Mouse (Mus musculus) liver, embryonic 16.5 days (tissue): ENCODE results near the gene Ubl7. TPM values are rescaled to one million over a fixed set of nuclear protein-coding genes. Genes with fewer than 3 reads are reported as not detected.

ENCODE experiments used
- ATAC-seq: fragments of 200-750 bp; cut with Nextera tagmentation; 2 replicates; pipeline ENCODE4 v1.8.0; 2017; ENCODE audit warnings: low read depth, mild to moderate bottlenecking, moderate number of reproducible peaks, moderate library complexity
- H3K27ac ChIP-seq: fragments of 300-500 bp; sonication (generic); 2 replicates; pipeline ENCODE4 v1.5.1; 2014; ENCODE audit warnings: mild to moderate bottlenecking, low read length
- H3K27me3 ChIP-seq: fragments of 300-500 bp; sonication (generic); 2 replicates; pipeline ENCODE4 v1.6.1; 2014; ENCODE audit warnings: low read depth, low read length, mixed read lengths; ENCODE audit not compliant: control insufficient read depth, insufficient read depth
- H3K36me3 ChIP-seq: fragments of 300-500 bp; sonication (generic); 2 replicates; pipeline ENCODE4 v1.6.1; 2014; ENCODE audit warnings: mild to moderate bottlenecking; ENCODE audit not compliant: control insufficient read depth, insufficient read depth
- H3K4me1 ChIP-seq: fragments of 300-500 bp; sonication (generic); 2 replicates; pipeline ENCODE4 v1.6.1; 2014; ENCODE audit warnings: low read depth, low read length, mixed read lengths; ENCODE audit not compliant: control insufficient read depth
- H3K4me2 ChIP-seq: fragments of 300-500 bp; sonication (generic); 2 replicates; pipeline ENCODE4 v1.6.1; 2014; ENCODE audit warnings: low read depth, low read length, mixed read lengths
- H3K4me3 ChIP-seq: fragments of 300-500 bp; sonication (generic); 2 replicates; pipeline ENCODE4 v1.5.1; 2014; ENCODE audit warnings: low read depth, mild to moderate bottlenecking, low read length
- H3K9ac ChIP-seq: fragments of 300-500 bp; sonication (generic); 2 replicates; pipeline ENCODE4 v1.6.1; 2014; ENCODE audit warnings: low read depth, low read length
- H3K9me3 ChIP-seq: fragments of 300-500 bp; sonication (generic); replicated peaks from 2 replicates; pipeline ENCODE4 v1.6.1; 2016; ENCODE audit warnings: low read length; ENCODE audit not compliant: control insufficient read depth
- WGBS: fragments of 180-500 bp; shearing (Covaris S2); extraction: QIAGEN DNeasy Blood & Tissue Kit; methylation state at CpG from one replicate; pipeline ENCODE4 v1.1.7; 2014; ENCODE audit not compliant: insufficient replicate concordance; 5-methylcytosine and 5-hydroxymethylcytosine counted together
- polyA plus RNA-seq: library from polyadenylated mRNA; unstranded; fragments of >200 nt; fragmentation: Nextera tagmentation; extraction: Ambion mirVana; gene quantifications from 2 replicates; pipeline ENCODE4 v1.2.1, GENCODE M21; 2015

The Ubl7 gene
- polyA plus RNA-seq, 1 experiment from 2014 or later: 50.5 TPM

DNA sequence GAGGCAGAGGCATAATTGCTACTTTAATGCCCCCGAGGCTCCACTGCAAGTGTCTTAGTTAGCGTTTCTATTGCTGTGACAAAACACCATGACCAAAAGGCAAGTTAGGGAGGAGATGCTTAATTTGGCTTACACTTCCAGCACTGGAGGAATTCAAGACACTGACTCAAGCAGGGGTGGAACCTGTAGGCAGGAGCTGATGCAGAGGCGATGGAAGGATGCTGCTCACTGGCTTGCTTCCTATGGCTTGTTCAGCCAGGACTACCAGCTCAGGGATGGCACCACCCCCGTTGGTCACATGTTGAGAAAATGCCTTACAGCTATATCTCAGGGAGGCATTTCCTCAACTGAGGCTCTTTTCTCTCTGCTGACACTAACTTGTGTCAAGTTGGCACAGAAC is 8.6 kb upstream of the Ubl7 start:
- Histone ChIP-seq H3K9me3 (no peaks in the 10 kb centered on the region), H3K4me1 (no peaks in the 10 kb centered on the region; the same call in 1 of the 2 replicates), H3K9ac (no peak overlapping the region), H3K27ac (no peak overlapping the region), H3K4me2 (no peak overlapping the region), H3K27me3 (no peaks in the 10 kb centered on the region; the same call in 1 of the 2 replicates), H3K4me3 (no peak overlapping the region), H3K36me3 (no peaks in the 10 kb centered on the region)
- no peak for ATAC-seq
- WGBS: 69% methylated on average over 4 of the region's 4 CpGs

DNA sequence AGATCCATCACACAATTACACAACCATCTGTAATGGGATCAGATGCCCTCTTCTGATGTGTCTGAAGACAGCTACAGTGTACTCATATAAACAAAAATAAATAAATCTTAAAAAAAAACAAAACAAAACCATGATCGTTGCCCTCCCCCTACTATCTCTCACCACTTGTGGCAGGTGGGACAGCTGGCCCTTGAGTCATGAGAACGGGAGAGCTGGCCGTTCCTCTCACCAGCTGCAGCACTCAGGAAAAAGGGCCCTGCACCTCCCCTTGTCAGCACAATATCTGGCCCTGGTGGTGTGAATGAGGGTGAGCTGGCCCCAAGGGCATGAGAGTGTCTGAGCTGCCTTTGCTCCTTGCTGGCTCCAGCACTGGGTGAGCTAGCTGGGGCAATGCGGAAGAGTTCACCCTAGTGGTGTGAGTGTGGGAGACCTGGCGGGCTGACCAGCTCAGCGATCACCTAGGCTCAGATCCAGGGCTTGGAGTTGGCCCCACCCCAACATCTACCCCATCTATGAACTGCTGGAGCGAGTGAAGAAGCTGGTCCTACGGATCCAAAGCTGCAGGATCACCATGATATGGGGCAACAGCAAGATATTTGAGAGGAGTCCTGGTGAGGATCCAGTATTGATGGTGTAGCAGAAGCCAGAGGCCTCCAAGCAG is 7.1 kb upstream of the Ubl7 start:
- Histone ChIP-seq H3K36me3 (no peaks in the 10 kb centered on the region), H3K27ac (no peak overlapping the region), H3K4me3 (no peak overlapping the region), H3K9me3 (no peaks in the 10 kb centered on the region), H3K9ac (no peak overlapping the region), H3K27me3 (no peaks in the 10 kb centered on the region; the same call in 1 of the 2 replicates), H3K4me2 (no peak overlapping the region), H3K4me1 (no peaks in the 10 kb centered on the region; the same call in 1 of the 2 replicates)
- 64% methylated on average over 8 of the region's 8 CpGs for WGBS
- no peak for ATAC-seq

DNA sequence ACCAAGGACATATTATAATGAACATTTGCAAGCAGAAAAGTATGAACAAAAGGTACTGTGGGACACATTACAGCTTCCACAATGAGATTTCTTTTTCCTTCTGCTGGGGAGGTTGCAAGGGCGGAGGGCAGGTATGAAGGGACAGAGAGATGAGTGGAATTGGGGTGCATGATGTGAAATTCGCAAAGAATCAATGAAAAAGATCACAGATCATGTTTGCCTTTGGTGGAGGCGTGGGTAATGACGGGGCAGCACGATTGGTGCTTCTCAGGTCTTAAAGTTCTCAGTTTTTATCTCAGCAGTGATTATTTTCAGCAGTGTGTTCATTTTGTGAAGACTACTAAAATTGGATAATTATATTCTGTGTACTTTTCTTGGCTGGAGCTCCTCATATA is 6.5 kb upstream of the Ubl7 start:
- no peaks in the 10 kb centered on the region for H3K36me3 ChIP-seq
- no peaks in the 10 kb centered on the region; the same call in 1 of the 2 replicates for H3K4me1 ChIP-seq
- H3K4me3 ChIP-seq: no peak overlapping the region
- WGBS: 48% methylated on average over 5 of the region's 5 CpGs
- no peak overlapping the region for H3K27ac ChIP-seq
- no peaks in the 10 kb centered on the region; the same call in 1 of the 2 replicates for H3K27me3 ChIP-seq
- ATAC-seq: peak; percentile 37; the same call in 1 of the 2 replicates
- H3K9ac ChIP-seq: no peak overlapping the region
- no peaks in the 10 kb centered on the region for H3K9me3 ChIP-seq
- no peak overlapping the region for H3K4me2 ChIP-seq

DNA sequence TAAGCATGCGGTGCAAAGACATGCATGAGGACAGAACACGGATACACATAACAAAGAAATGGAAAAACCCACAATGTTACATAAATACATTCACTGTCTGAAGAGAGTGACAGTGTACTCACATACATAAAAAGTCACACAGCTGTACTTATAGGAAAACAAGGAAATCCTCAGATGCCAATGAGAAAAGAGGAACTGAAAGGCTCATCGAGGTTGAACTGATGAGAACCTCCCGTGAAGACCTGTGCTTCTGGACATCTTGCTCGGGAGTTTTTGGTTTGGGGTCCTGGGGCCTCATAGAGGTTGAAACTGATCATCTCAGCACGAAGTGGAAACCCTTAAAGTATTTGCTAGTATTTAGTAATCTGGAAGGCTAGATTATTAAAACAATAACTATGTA is 3.6 kb upstream of the Ubl7 start:
- Histone ChIP-seq H3K4me2 (no peak overlapping the region), H3K9me3 (no peaks in the 10 kb centered on the region), H3K4me1 (peaks cover 9% of the 10 kb centered on the region), H3K9ac (no peak overlapping the region), H3K27ac (no peak overlapping the region), H3K36me3 (no peaks in the 10 kb centered on the region), H3K27me3 (no peaks in the 10 kb centered on the region), H3K4me3 (no peak overlapping the region)
- 33% methylated on average over 6 of the region's 6 CpGs for WGBS
- no peak for ATAC-seq

DNA sequence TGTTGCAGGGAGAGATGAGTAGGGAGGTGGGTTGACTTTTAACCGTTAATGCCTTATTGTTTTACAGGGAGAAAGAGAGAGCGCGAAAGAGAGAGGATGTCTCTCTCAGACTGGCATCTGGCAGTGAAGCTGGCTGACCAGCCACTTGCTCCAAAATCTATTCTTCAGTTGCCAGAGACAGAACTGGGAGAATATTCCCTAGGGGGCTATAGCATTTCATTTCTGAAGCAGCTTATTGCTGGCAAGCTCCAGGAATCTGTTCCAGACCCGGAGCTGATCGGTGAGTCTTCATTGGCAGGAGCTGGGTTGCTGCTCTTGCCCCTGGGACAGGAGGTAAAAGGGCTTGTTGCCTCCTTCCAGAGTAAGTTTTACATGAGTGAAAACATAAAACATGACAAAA is 1.8 kb downstream of the Ubl7 start:
- no peak overlapping the region for H3K4me2 ChIP-seq
- no peaks in the 10 kb centered on the region for H3K36me3 ChIP-seq
- no peak for ATAC-seq
- no peak overlapping the region for H3K9ac ChIP-seq
- no peak overlapping the region for H3K27ac ChIP-seq
- peaks cover 9% of the 10 kb centered on the region for H3K4me1 ChIP-seq
- H3K9me3 ChIP-seq: no peaks in the 10 kb centered on the region
- H3K4me3 ChIP-seq: no peak overlapping the region
- 97% methylated on average over 5 of the region's 5 CpGs for WGBS
- no peaks in the 10 kb centered on the region for H3K27me3 ChIP-seq

DNA sequence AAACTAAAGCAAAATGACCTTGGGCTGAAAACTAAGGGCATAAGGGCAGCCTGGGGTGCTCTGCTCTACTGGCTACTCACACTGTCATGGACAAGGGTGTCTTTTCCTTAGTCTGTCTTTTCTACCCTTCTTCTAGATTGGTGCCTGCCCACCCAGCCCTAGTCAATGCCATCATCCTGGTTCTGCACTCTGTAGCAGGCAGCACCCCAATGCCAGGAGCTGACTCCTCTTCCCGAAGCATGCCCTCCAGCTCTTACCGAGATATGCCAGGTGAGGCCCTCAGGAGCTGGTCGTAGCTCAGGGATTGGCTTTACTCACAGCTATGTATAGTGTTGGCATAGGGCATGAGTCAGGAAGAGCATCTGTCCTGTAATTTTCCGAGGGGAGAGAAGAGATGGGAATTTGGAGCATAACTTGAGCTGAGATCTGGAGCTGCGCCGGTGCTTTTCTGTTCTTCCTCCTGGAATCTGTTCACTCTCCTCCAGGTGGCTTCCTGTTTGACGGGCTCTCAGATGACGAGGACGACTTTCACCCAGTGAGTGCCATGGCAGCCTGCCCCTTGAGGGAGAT is 10.8 kb downstream of the Ubl7 start:
- Histone ChIP-seq H3K4me2 (no peak overlapping the region), H3K9ac (no peak overlapping the region), H3K27ac (no peak overlapping the region), H3K27me3 (no peaks in the 10 kb centered on the region), H3K36me3 (peaks cover 21% of the 10 kb centered on the region), H3K4me3 (no peak overlapping the region), H3K4me1 (no peaks in the 10 kb centered on the region), H3K9me3 (no peaks in the 10 kb centered on the region)
- ATAC-seq: no peak
- 82% methylated on average over 9 of the region's 9 CpGs for WGBS

DNA sequence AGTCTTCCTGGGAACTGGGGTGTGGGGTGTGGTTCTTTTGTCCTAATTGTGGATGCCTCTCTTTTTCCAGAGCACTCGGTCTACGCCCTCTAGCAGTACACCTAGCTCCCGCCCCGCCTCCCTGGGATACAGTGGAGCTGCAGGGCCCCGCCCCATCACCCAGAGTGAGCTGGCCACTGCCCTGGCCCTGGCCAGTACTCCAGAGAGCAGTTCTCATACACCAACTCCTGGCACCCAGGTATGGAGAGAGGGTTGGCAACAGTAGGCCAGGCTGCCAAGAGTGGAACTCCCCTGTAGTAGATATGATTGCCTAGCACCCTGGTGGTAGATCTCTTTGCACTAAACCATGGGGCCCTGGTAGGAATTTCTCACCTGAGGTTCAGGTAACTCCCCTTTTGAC is 11.6 kb downstream of the Ubl7 start:
- no peak for ATAC-seq
- Histone ChIP-seq H3K9me3 (no peaks in the 10 kb centered on the region), H3K27me3 (no peaks in the 10 kb centered on the region), H3K4me3 (no peak overlapping the region), H3K27ac (no peak overlapping the region), H3K36me3 (peaks cover 21% of the 10 kb centered on the region), H3K4me2 (no peak overlapping the region), H3K4me1 (no peaks in the 10 kb centered on the region), H3K9ac (no peak overlapping the region)
- 94% methylated on average over 5 of the region's 5 CpGs for WGBS

DNA sequence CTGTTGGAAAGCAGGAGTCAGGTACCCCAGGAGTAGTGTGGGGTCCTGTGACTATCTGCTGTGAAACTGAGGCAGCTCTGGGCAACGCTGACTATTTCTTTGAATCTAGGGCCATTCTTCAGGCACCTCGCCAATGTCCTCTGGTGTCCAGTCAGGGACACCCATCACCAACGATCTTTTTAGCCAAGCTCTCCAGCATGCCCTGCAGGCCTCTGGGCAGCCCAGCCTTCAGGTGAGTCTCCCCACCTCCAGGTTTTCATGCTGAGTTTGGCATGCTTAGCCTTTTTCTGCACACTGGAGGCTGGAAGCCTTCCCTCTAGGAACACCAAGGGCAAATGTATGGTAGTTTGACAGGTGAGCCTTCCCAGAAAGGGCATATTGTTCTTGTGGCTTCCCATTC is 12.3 kb downstream of the Ubl7 start:
- H3K27ac ChIP-seq: no peak overlapping the region
- H3K9ac ChIP-seq: no peak overlapping the region
- H3K4me1 ChIP-seq: no peaks in the 10 kb centered on the region
- no peak overlapping the region for H3K4me3 ChIP-seq
- no peaks in the 10 kb centered on the region for H3K27me3 ChIP-seq
- peaks cover 21% of the 10 kb centered on the region for H3K36me3 ChIP-seq
- H3K9me3 ChIP-seq: no peaks in the 10 kb centered on the region
- no peak overlapping the region for H3K4me2 ChIP-seq
- 76% methylated on average over 3 of the region's 3 CpGs for WGBS
- no peak for ATAC-seq

DNA sequence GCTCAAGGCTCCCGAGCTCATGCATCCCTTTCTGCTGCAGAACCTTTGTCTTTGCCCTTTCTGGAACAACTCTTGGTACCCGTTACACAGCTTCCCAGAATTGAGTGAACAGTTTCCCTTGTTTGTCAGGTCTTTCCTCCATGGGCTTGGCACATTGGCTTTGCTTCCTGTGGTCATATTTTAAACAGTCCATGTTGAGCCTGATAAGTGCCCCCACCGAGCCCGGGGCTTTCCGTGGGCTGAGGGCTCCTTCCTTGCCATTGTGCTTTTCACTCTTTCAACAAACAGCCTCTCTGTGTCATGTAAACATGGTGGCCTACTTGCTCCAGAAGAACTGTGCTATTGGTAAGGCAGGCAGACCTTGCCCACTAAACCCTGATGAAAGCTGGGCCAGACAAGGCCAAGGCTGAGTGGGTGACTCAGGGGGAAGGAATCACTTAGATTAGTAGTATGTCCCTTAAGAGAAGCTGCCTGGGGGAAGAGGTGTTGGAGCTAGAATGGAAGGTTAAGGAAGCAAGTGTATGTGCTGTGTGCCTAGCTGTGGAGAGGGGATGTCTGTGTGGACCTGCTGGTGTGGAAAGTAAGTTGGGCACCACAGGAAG is 20.5 kb downstream of the Ubl7 start:
- ATAC-seq: no peak
- WGBS: 31% methylated on average over 5 of the region's 5 CpGs

More for the DNA sequence above, 20.5 kb downstream of the Ubl7 start:
- H3K9ac ChIP-seq: no peak overlapping the region
- H3K27ac ChIP-seq: no peak overlapping the region
- H3K4me2 ChIP-seq: no peak overlapping the region
- H3K4me3 ChIP-seq: no peak overlapping the region
- no peaks in the 10 kb centered on the region for H3K9me3 ChIP-seq
- H3K36me3 ChIP-seq: peaks cover 1% of the 10 kb centered on the region; the same call in 1 of the 2 replicates
- H3K27me3 ChIP-seq: no peaks in the 10 kb centered on the region
- no peaks in the 10 kb centered on the region; the same call in 1 of the 2 replicates for H3K4me1 ChIP-seq
